Mouse (Mus musculus) heart, adult 18-20 months (tissue): ENCODE data around the gene Cep128. TPM values are rescaled to one million over a fixed set of nuclear protein-coding genes. Genes with fewer than 3 reads are reported as not detected.

ENCODE experiments used
- DNase-seq, 2 experiments: peaks; one replicate each; pipeline ENCODE4 v3.0.0; 2021 to 2022; ENCODE audit warnings: mixed read lengths in 1 of 2
- total RNA-seq, 2 experiments: library from RNA; stranded (reverse); gene quantifications; 2 replicates each; pipeline ENCODE4 v1.2.3; 2021

Cep128 gene
- total RNA-seq, 2 experiments from 2014 or later, result 12.1 to 13.5 TPM

- no peak for DNase-seq
Measured at GRCm38 (mm10) chr12:91307733-91308132, 76.5 kb downstream of the Cep128 start.

GRCm38 (mm10) chr12:91305769-91306168 lies 78.4 kb downstream of the Cep128 start:
- no peak for DNase-seq

DNA sequence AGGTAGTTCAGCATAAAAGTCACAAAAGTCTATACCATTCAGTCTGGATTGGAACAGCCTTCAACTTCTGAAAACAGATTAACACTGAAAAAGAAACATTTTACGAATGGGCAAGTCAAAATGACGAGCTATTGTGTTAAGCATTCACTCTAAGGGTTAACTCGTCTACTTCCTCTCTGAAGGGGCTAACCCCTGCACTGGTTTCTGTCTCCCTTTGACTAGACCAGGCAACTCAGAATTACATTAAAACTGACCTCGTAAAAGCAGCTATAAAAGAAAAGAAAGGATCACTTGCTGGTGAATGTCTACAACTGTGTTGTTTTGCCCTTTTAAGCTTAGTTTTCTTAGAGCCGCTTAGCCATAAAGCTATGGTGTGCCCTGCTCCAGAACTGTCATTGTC lies 79.2 kb downstream of the Cep128 start:
- DNase-seq, result no peak

DNA sequence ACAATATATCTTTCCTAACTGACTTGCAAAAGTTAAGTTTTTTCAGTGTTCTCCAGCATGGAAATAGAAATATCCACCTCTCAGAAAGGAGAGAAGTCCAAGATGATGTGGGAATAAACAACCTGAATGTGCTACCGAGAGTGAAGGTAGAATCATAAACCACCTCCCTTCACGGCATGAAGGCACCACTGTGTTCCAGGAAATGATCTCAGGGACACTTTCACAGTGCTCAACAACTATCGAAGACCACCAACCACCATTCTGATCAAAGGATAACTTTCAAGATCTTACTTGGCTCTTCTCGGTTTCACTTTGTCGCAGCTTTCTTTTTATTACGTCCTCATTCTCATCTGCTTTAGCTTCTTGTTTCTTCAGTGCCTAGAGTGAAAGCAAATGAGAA lies 85.5 kb downstream of the Cep128 start:
- DNase-seq, result no peak

- DNase-seq, result no peak
Measured at GRCm38 (mm10) chr12:91295870-91296269, 88.3 kb downstream of the Cep128 start.

- no peak for DNase-seq
Measured at GRCm38 (mm10) chr12:91295436-91295835, 88.8 kb downstream of the Cep128 start.

DNA sequence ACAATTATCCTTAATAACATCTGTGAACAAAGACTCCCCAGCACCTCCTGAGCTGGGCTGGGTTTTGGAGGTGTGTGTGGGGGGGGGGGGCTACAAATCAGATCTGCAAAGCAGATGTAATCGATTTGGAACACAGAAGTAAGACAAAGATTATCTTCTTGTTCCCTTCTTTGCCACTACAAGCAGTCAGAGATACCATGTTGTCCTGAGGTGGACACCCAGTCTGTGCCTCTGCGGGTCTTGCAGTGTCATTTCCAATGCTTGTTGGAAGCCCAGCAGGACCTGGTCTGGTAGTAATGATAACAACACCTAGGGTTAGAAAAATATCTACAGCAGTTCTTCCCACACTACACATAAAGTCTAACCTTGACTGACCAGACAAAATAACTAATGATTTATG lies 110.3 kb downstream of the Cep128 start:
- DNase-seq, result no peak

GRCm38 (mm10) chr12:91269634-91270033 lies 114.6 kb downstream of the Cep128 start:
- no peak for DNase-seq

- DNase-seq, result no peak
Measured at GRCm38 (mm10) chr12:91268974-91269373, 115.2 kb downstream of the Cep128 start.

GRCm38 (mm10) chr12:91266014-91266413 lies 118.2 kb downstream of the Cep128 start:
- DNase-seq, result no peak

DNA sequence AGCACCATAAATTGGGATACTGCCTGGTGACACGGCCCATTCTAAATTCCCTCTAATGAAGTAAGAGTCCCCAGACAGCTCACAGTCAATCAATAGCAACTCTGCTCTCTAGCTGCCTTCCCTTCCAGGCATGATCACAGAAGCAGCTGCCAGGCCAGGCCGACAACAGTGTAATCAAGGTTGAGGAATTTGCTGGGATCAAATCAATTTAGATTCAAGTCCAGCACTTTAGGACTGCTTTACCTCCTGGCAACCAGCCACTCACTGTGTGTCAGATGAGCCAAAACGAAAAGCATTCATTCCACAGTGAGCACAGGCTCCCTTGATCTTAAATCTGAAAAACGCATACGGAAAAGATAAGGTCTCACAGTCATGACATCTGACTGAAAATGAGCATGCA lies 118.7 kb downstream of the Cep128 start:
- DNase-seq, result peak; percentile 6 to 7

DNA sequence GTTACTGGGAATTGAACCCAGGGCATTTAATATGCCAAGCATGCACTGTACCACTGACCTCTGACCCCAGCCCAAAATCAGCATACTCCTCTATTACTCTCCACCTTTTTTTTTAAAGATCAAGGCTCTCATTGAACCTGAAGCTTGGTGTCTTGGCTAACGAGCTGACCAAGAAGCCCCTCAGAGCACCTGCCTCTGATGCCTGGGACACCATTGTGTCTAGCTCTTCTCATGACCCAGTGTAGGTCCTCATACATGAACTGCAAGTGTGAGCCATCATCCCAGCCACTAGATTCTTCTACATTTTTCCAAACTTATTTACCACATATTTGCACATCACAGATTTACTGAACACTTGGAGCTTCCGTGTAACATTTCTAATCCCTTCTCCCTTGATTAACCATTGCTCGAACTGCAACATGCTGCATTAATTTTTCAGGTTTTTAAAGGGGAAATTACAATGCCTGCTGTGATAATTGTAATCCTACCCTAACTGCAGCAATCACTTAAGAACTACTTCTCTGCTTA lies 119.3 kb downstream of the Cep128 start:
- no peak for DNase-seq

DNA sequence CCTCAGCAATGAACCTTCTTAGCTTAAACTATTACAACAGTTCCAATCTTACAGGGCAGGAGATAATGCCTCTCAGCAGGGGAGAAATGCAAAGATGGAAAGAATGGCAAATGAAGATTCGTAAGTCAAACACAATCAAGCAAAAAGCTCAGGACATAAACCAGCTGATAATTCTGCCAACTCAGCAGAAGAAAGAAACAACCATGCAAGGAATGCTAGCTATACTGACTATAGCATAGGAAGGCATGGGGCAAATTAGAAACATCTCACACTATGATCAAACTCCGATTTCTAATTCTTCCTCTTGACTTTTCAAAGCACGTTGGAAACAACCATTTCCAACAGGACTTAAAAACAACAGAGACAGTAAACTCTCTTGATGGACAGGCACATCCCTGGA lies 120.5 kb downstream of the Cep128 start:
- DNase-seq, result no peak

DNA sequence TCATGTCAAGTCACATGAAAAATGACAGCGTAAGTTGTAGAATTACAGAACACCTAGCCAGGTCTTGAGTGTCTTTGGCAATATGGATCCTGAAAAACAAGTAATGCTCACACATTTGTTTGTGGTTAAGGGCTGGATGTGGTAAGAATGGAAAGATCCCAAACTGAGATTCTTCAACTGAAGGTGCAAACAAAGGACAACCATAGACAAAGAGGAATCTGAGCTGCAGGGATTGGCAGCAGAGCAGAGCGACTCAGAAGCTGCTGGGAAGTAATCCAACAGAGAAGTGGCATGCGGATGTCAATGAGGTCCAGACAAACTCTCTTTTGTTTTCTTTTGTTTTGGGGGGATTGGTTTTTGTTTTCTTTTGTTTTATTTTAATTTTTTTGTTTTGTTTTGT lies 121.4 kb downstream of the Cep128 start:
- DNase-seq, result no peak

DNA sequence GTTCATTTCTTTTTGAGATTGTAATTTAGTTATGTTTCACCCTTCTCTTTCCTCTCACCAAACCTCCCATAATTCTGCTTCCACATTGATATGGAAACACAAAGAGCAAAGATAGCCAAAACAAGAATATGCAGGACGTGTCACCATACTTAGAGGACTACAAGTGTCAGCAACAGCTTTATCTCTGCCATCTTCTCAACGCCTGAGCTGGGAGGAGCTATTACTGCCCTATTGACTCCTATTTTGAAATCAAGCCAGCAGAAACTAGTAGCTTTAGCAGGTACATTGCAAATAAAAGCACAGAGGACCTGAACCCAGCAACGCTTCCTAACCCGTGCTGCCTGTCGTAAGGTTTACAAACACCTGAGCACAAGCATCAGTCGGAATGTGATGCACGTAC lies 127.9 kb downstream of the Cep128 start:
- no peak for DNase-seq

DNA sequence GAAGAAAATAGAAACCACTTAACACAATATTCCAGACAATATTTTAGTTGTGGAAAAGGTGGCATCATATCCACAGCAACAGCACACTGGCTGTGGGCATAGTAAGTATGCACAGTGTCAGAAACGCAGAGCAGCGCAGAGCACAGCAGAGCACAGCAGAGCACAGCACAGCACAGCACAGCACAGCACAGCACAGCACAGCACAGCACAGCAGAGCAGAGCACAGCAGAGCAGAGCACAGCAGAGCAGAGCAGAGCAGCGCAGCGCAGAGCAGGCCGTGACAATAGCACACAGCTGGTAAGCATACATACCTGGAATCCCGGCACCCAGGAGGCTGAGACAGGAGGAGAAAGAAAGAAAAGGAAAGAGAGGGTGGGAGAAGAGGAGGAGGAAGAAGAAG lies 129.4 kb downstream of the Cep128 start:
- DNase-seq, result no peak

GRCm38 (mm10) chr12:91220609-91221008 lies 163.6 kb downstream of the Cep128 start:
- DNase-seq, result no peak

DNA sequence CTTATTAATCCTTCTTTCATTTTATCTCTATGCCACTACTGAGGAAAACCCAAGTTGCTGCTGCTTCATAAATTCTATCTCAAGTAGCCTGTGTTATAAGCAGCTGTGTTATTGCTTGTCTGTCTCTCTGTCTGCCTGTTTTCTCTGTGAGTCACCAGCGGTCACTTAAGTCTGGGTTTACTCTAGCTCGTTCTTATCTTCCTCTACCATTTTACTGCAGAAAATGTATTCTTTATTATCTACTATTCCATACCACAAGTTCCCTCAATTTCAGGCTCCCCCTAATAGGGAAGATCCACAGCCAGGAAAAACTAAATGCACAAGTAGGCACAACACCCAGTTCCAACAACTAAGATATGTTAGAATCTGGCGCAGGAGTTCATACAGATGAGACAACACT lies 178.7 kb downstream of the Cep128 start:
- no peak for DNase-seq

DNA sequence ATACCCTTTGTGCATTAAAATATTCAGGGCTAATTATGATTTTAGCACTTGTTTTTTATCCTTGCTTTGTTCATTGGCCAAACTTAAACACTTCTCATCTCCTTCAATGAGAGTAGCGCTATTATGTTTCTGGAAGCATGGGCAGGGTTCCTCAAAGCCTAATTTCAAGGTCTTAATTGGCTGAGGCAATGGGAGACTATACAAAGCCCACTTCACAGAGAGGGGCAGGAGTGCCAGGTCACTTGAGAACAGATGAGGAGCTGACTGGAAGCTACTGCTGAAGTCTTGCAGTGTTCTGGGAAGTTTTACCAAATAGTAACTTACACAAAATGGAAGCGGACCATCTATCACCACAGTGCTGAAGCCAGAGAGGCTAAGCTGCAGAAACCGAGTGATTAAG lies 179.9 kb downstream of the Cep128 start:
- DNase-seq, result no peak

- DNase-seq, result no peak
Measured at GRCm38 (mm10) chr12:91202496-91202895, 181.7 kb downstream of the Cep128 start.

DNA sequence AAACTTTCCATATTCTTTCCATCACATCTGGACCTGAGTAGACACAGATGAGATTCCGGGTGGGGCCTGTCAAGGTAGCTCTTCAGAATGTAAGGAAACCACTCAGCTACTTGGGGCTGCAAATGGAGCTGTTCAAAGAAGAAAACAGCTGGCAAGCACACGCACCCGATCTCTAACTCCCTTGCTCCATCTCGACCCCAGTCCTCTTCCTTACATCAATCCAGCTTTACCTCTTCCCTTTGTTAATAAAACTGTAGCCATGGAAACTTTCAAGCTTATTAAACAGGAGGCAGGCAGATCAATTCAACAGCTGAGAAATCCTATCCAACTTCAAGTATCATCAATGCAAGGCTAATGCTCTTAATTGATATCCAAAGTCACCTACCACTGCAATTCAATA lies 195.1 kb downstream of the Cep128 start:
- DNase-seq, result no peak

DNA sequence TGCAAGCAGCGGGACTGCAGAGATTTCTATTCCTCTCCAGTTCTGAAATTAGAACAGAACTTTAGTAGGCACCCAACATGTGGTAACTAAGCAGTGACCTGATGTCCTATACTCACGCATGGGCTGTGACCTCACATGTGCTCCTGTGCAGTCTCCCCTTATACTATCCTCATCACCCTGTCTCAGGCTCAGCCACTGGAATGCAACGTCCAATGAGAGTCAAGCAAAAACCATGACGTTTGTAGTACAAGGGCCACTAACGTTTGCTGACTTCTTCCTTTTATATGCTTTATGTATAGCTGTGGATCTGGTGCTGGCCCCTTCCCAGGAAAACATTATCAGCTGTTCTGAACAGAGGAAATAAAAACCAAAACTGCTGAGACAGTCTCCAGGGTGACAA lies 198.6 kb downstream of the Cep128 start:
- DNase-seq, result no peak

GRCm38 (mm10) chr12:91184616-91185015 lies 199.6 kb downstream of the Cep128 start:
- no peak for DNase-seq

DNA sequence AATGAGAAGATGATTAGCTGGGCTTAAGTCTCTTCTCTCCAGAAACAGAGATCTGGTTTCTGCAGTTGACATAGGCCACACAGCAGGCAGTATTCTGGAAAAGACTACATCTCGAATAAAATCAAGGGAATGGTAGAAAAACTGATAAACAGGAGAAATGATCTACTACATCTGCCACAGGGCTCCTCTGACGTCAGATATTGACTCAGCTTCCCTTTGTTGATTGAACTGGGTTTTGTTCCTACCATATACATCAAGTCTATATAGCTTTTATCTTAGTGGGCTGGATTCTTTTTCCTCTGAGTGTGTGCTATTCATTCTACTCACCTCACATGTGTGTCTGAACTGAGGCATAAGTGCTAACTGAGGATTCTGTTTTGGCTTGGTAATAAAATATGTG lies 200.3 kb downstream of the Cep128 start:
- no peak for DNase-seq

DNA sequence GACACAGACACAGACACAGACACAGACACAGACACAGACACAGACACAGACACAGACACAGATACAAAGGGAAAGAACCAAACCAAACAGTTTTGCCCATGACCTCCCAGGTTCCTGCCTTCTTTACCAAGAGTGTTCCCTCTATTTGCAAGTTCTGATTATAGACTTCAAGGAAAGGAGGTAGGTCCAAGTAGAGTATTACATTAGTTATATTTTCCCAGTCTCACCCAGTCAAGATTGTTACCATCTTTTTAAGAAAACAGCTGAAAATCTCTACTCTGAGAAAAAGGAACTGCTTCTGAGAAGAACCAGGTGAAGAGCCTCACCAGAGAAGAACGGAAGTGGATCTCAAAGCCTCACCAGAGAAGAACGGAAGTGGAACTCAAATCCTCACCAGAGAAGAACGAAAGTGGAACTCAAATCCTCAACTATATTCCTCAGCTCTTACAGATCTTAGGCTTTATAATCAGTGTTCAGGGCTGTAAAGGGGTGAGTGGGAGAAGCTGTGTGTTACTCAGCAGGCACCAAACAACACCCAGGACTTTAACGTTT lies 200.8 kb downstream of the Cep128 start:
- no peak for DNase-seq
